Mouse (Mus musculus): ENCODE measurements around the gene Fcor. TPM values are rescaled to one million over a fixed set of nuclear protein-coding genes. Genes with fewer than 3 reads are reported as not detected.

Gene Fcor
- total RNA-seq, 2 experiments from 2014 or later: 2.8 to 4.4 TPM

- peak; percentile 12; the same call in 1 of the 2 replicates for ATAC-seq (replicated peaks; ENCODE audit: low FRiP score, poor library complexity, severe bottlenecking)
Observed at GRCm38 (mm10) chr8:3676993-3677579, 4.9 kb upstream of the Fcor start.

- ATAC-seq (replicated peaks; ENCODE audit: low FRiP score, poor library complexity, severe bottlenecking): peak; percentile 96
Observed at GRCm38 (mm10) chr8:3676131-3676992, 4.2 kb upstream of the Fcor start, which contains the start of gene Trappc5. Trappc5 (plus strand) TSS chr8:3676299.

GRCm38 (mm10) chr8:3674671-3675070, 2.5 kb upstream of the Fcor start:
- ATAC-seq (replicated peaks; ENCODE audit: low FRiP score, poor library complexity, severe bottlenecking): no peak

- ATAC-seq (replicated peaks; ENCODE audit: low FRiP score, poor library complexity, severe bottlenecking): no peak
Observed at GRCm38 (mm10) chr8:3670388-3670787, 1.8 kb downstream of the Fcor start.

- ATAC-seq (replicated peaks; ENCODE audit: low FRiP score, poor library complexity, severe bottlenecking): no peak
Observed at GRCm38 (mm10) chr8:3665507-3665906, 6.7 kb downstream of the Fcor start, which contains the start of gene Mcemp1. Mcemp1 (plus strand) TSS chr8:3665754.

GRCm38 (mm10) chr8:3664405-3664804, 7.8 kb downstream of the Fcor start:
- no peak for ATAC-seq (replicated peaks; ENCODE audit: low FRiP score, poor library complexity, severe bottlenecking)

GRCm38 (mm10) chr8:3660889-3661288, 11.3 kb downstream of the Fcor start:
- ATAC-seq (replicated peaks; ENCODE audit: low FRiP score, poor library complexity, severe bottlenecking): no peak

GRCm38 (mm10) chr8:3656725-3657381, 15.3 kb downstream of the Fcor start:
- no peak for ATAC-seq (replicated peaks; ENCODE audit: low FRiP score, poor library complexity, severe bottlenecking)

GRCm38 (mm10) chr8:3655526-3655925, 16.6 kb downstream of the Fcor start, which contains the start of gene Retn:
Retn (plus strand) TSS chr8:3655770.
- no peak for ATAC-seq (replicated peaks; ENCODE audit: low FRiP score, poor library complexity, severe bottlenecking)

GRCm38 (mm10) chr8:3654726-3655508, 17.2 kb downstream of the Fcor start:
- no peak for ATAC-seq (replicated peaks; ENCODE audit: low FRiP score, poor library complexity, severe bottlenecking)

GRCm38 (mm10) chr8:3652845-3653244, 19.3 kb downstream of the Fcor start:
- ATAC-seq (replicated peaks; ENCODE audit: low FRiP score, poor library complexity, severe bottlenecking): no peak

GRCm38 (mm10) chr8:3648990-3649389, 23.2 kb downstream of the Fcor start:
- no peak for ATAC-seq (replicated peaks; ENCODE audit: low FRiP score, poor library complexity, severe bottlenecking)

GRCm38 (mm10) chr8:3648268-3648667, 23.9 kb downstream of the Fcor start:
- ATAC-seq (replicated peaks; ENCODE audit: low FRiP score, poor library complexity, severe bottlenecking): no peak

GRCm38 (mm10) chr8:3647561-3647960, 24.6 kb downstream of the Fcor start:
- no peak for ATAC-seq (replicated peaks; ENCODE audit: low FRiP score, poor library complexity, severe bottlenecking)

GRCm38 (mm10) chr8:3646824-3647531, 25.2 kb downstream of the Fcor start:
- no peak for ATAC-seq (replicated peaks; ENCODE audit: low FRiP score, poor library complexity, severe bottlenecking)

- ATAC-seq (replicated peaks; ENCODE audit: low FRiP score, poor library complexity, severe bottlenecking): peak; percentile 81
Observed at GRCm38 (mm10) chr8:3645804-3646203, 26.4 kb downstream of the Fcor start.

GRCm38 (mm10) chr8:3631478-3631875, 40.7 kb downstream of the Fcor start:
- peak; percentile 13 for ATAC-seq (replicated peaks; ENCODE audit: low FRiP score, poor library complexity, severe bottlenecking)

GRCm38 (mm10) chr8:3630647-3631477, 41.3 kb downstream of the Fcor start, which contains the start of gene Stxbp2:
Stxbp2 (plus strand) TSS chr8:3630955.
- peak; percentile 97 for ATAC-seq (replicated peaks; ENCODE audit: low FRiP score, poor library complexity, severe bottlenecking)
